Mouse (Mus musculus): ENCODE measurements around the gene Gpr107.

Gene Gpr107

GRCm38 (mm10) chr2:31151892-31152812, at the start of gene Gpr107:
Gene Gpr107, plus strand, starts transcription at chr2:31152316.
- peak; percentile 71 to 83 for DNase-seq (ENCODE audit: low spot score in 2 of 2)

GRCm38 (mm10) chr2:31103321-31103720, 48.8 kb upstream of the Gpr107 start:
- DNase-seq (ENCODE audit: low spot score in 2 of 2), result no peak

- DNase-seq (ENCODE audit: low spot score in 2 of 2), result no peak
These were observed 46.8 kb upstream of the Gpr107 start for GRCm38 (mm10) chr2:31105279-31105678.

- DNase-seq (ENCODE audit: low spot score in 2 of 2), result no peak
These were observed 46.1 kb upstream of the Gpr107 start for GRCm38 (mm10) chr2:31106004-31106403.

GRCm38 (mm10) chr2:31106621-31107320, 45.3 kb upstream of the Gpr107 start:
- no peak for DNase-seq (ENCODE audit: low spot score in 2 of 2)

- no peak for DNase-seq (ENCODE audit: low spot score in 2 of 2)
These were observed 43.9 kb upstream of the Gpr107 start for GRCm38 (mm10) chr2:31108186-31108585.

- no peak for DNase-seq (ENCODE audit: low spot score in 2 of 2)
These were observed 42.1 kb upstream of the Gpr107 start for GRCm38 (mm10) chr2:31109960-31110548.

- DNase-seq (ENCODE audit: low spot score in 2 of 2), result no peak
These were observed 40.4 kb upstream of the Gpr107 start for GRCm38 (mm10) chr2:31111685-31112084.

- DNase-seq (ENCODE audit: low spot score in 2 of 2), result no peak
These were observed 37.9 kb upstream of the Gpr107 start for GRCm38 (mm10) chr2:31114205-31114604.

GRCm38 (mm10) chr2:31115091-31115942, 36.8 kb upstream of the Gpr107 start:
- DNase-seq (ENCODE audit: low spot score in 2 of 2), result no peak

GRCm38 (mm10) chr2:31115943-31116731, 36.0 kb upstream of the Gpr107 start:
- no peak for DNase-seq (ENCODE audit: low spot score in 2 of 2)

- DNase-seq (ENCODE audit: low spot score in 2 of 2), result no peak
These were observed 33.9 kb upstream of the Gpr107 start for GRCm38 (mm10) chr2:31118211-31118610.

GRCm38 (mm10) chr2:31118639-31119380, 33.3 kb upstream of the Gpr107 start:
- no peak for DNase-seq (ENCODE audit: low spot score in 2 of 2)

- no peak for DNase-seq (ENCODE audit: low spot score in 2 of 2)
These were observed 32.3 kb upstream of the Gpr107 start for GRCm38 (mm10) chr2:31119795-31120194.

GRCm38 (mm10) chr2:31121131-31121693, 30.9 kb upstream of the Gpr107 start:
- no peak for DNase-seq (ENCODE audit: low spot score in 2 of 2)

- DNase-seq (ENCODE audit: low spot score in 2 of 2), result no peak
These were observed 29.3 kb upstream of the Gpr107 start for GRCm38 (mm10) chr2:31122806-31123205.

- peak; percentile 42 to 51 for DNase-seq (ENCODE audit: low spot score in 2 of 2)
These were observed 28.6 kb upstream of the Gpr107 start for GRCm38 (mm10) chr2:31123493-31123892.

- no peak for DNase-seq (ENCODE audit: low spot score in 2 of 2)
These were observed 27.4 kb upstream of the Gpr107 start for GRCm38 (mm10) chr2:31124694-31125093.

GRCm38 (mm10) chr2:31125156-31125555, 27.0 kb upstream of the Gpr107 start:
- DNase-seq (ENCODE audit: low spot score in 2 of 2), result no peak

- DNase-seq (ENCODE audit: low spot score in 2 of 2), result no peak
These were observed 26.1 kb upstream of the Gpr107 start for GRCm38 (mm10) chr2:31126048-31126447.
